Mouse (Mus musculus): Measurements from ENCODE around the gene Unc79.

Unc79 gene

GRCm38 (mm10) chr12:103205561-103205960 is 256.9 kb downstream of the Unc79 start:
- no peak for DNase-seq (ENCODE audit: low spot score)

- DNase-seq (ENCODE audit: low spot score), result no peak
These were observed 260.9 kb downstream of the Unc79 start for GRCm38 (mm10) chr12:103209581-103209980.

GRCm38 (mm10) chr12:103211078-103211477 is 262.4 kb downstream of the Unc79 start:
- no peak for DNase-seq (ENCODE audit: low spot score)

GRCm38 (mm10) chr12:103213591-103213990 is 264.9 kb downstream of the Unc79 start:
- DNase-seq (ENCODE audit: low spot score), result no peak

- DNase-seq (ENCODE audit: low spot score), result no peak
These were observed 265.6 kb downstream of the Unc79 start for GRCm38 (mm10) chr12:103214270-103214669.

- no peak for DNase-seq (ENCODE audit: low spot score)
These were observed 266.1 kb downstream of the Unc79 start for GRCm38 (mm10) chr12:103214797-103215196.

- no peak for DNase-seq (ENCODE audit: low spot score)
These were observed 267.4 kb downstream of the Unc79 start for GRCm38 (mm10) chr12:103215877-103216610.

GRCm38 (mm10) chr12:103223671-103224070 is 275.0 kb downstream of the Unc79 start:
- no peak for DNase-seq (ENCODE audit: low spot score)

- DNase-seq (ENCODE audit: low spot score), result no peak
These were observed 277.5 kb downstream of the Unc79 start for GRCm38 (mm10) chr12:103226121-103226520.

- no peak for DNase-seq (ENCODE audit: low spot score)
These were observed 280.4 kb downstream of the Unc79 start for GRCm38 (mm10) chr12:103229058-103229457.

Measured in adipocyte (in vitro differentiated cells).